Mouse (Mus musculus) spleen, adult 18-20 months (tissue): ENCODE results near the gene Olfr1104.

Experiments
- DNase-seq, 2 experiments: peaks; one replicate each; pipeline ENCODE4 v3.0.0; 2022; ENCODE audit warnings: mixed read lengths in 2 of 2

Gene Olfr1104

GRCm38 (mm10) chr2:87026980-87027379, at the start of gene Olfr1104:
Olfr1104 (minus strand) TSS chr2:87027080.
- DNase-seq = no peak

- DNase-seq = no peak
Observed at GRCm38 (mm10) chr2:87075717-87076116, 48.8 kb upstream of the Olfr1104 start, which contains the start of gene Olfr1107. Olfr1107 (minus strand) TSS chr2:87075817.

GRCm38 (mm10) chr2:87052173-87052572, 25.3 kb upstream of the Olfr1104 start, which contains the start of gene Olfr1106:
Olfr1106 (minus strand) TSS chr2:87052273.
- DNase-seq = no peak

- DNase-seq = no peak
Observed at GRCm38 (mm10) chr2:87036431-87036830, 9.6 kb upstream of the Olfr1104 start, which contains the start of gene Olfr1105. Olfr1105 (minus strand) TSS chr2:87036531.

- DNase-seq = no peak
Observed at GRCm38 (mm10) chr2:86998098-86998497, 28.8 kb downstream of the Olfr1104 start, which contains the start of gene Olfr1102. Olfr1102 (plus strand) TSS chr2:86998398.

GRCm38 (mm10) chr2:86991121-86991520, 35.8 kb downstream of the Olfr1104 start, which contains the start of gene Olfr1101:
Olfr1101 (minus strand) TSS chr2:86991221.
- no peak for DNase-seq

- no peak for DNase-seq
Observed at GRCm38 (mm10) chr2:86979854-86980253, 47.0 kb downstream of the Olfr1104 start, which contains the start of gene Olfr1100. Olfr1100 (minus strand) TSS chr2:86979954.
